Mouse (Mus musculus) kidney, embryonic 14.5 days (tissue): Measurements from ENCODE around the gene Lama2. TPM values are rescaled to one million over a fixed set of nuclear protein-coding genes. Genes with fewer than 3 reads are reported as not detected.
A peak's percentile ranks its signal among the peaks of the same experiment; 100 is the strongest.

Experiments
- ATAC-seq: fragments of 200-750 bp; cut with Nextera tagmentation; 2 replicates; pipeline ENCODE4 v1.8.0; 2017; ENCODE audit warnings: moderate number of reproducible peaks, mild to moderate bottlenecking, moderate TSS enrichment, moderate library complexity; ENCODE audit not compliant: low FRiP score, low TSS enrichment
- H3K27ac ChIP-seq: fragments of 300-500 bp; sonication (generic); 2 replicates; pipeline ENCODE4 v1.5.1; 2014; ENCODE audit warnings: low read depth, mild to moderate bottlenecking, low read length, moderate library complexity, mixed read lengths
- H3K27me3 ChIP-seq: fragments of 300-500 bp; sonication (generic); 2 replicates; pipeline ENCODE4 v1.6.1; 2014; ENCODE audit warnings: mild to moderate bottlenecking, low read length; ENCODE audit not compliant: control insufficient read depth, insufficient read depth
- H3K36me3 ChIP-seq: fragments of 300-500 bp; sonication (generic); 2 replicates; pipeline ENCODE4 v1.6.1; 2014; ENCODE audit warnings: low read length, mixed read lengths; ENCODE audit not compliant: control insufficient read depth, insufficient read depth
- H3K4me1 ChIP-seq: fragments of 300-500 bp; sonication (generic); 2 replicates; pipeline ENCODE4 v1.6.1; 2014; ENCODE audit warnings: low read length, mixed read lengths; ENCODE audit not compliant: control insufficient read depth, insufficient read depth
- H3K4me2 ChIP-seq: fragments of 300-500 bp; sonication (generic); replicated peaks from 2 replicates; pipeline ENCODE4 v1.6.1; 2014; ENCODE audit warnings: low read depth, mild to moderate bottlenecking, low read length
- H3K4me3 ChIP-seq: fragments of 300-500 bp; sonication (generic); 2 replicates; pipeline ENCODE4 v1.5.1; 2014; ENCODE audit warnings: mild to moderate bottlenecking, low read length
- H3K9ac ChIP-seq: fragments of 300-500 bp; sonication (generic); 2 replicates; pipeline ENCODE4 v1.6.1; 2014; ENCODE audit warnings: low read depth, mild to moderate bottlenecking, low read length, moderate library complexity
- H3K9me3 ChIP-seq: fragments of 300-500 bp; sonication (generic); 2 replicates; pipeline ENCODE4 v1.6.1; 2016; ENCODE audit warnings: low read length; ENCODE audit not compliant: control insufficient read depth
- WGBS: fragments of 180-500 bp; shearing (Covaris S2); extraction: QIAGEN DNeasy Blood & Tissue Kit; methylation state at CpG from one replicate; pipeline ENCODE4 v1.1.7; 2014; 5-methylcytosine and 5-hydroxymethylcytosine counted together
- polyA plus RNA-seq: library from polyadenylated mRNA; unstranded; fragments of >200 nt; fragmentation: Nextera tagmentation; extraction: Ambion mirVana; gene quantifications from 2 replicates; pipeline ENCODE4 v1.2.1, GENCODE M21; 2014

Gene Lama2
- polyA plus RNA-seq, 1 experiment from 2014 or later: 18.1 TPM

DNA sequence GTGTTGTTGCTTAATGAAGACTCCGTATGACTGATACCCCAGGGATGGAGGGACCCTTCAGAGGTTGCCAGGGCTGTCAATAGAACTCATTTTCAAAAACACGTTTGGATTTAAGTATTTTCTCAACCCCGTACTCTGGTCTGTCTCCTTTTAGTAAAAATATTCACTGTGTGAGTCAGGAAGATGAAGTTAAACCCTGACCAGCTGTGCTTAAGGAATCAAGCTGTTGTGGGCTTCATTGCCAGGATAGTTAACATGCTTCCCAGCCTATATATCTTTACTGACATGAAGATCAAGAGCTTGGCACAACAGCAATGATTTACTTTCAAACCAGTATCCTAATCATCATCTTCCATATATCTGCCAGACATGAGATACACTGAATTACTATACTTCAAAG, 314.3 kb downstream of the Lama2 start:
- ATAC-seq: no peak
- Histone ChIP-seq H3K9ac (no peak overlapping the region), H3K9me3 (no peaks in the 10 kb centered on the region), H3K4me3 (no peak overlapping the region), H3K4me1 (no peaks in the 10 kb centered on the region), H3K27me3 (no peaks in the 10 kb centered on the region), H3K27ac (no peak overlapping the region), H3K36me3 (no peaks in the 10 kb centered on the region), H3K4me2 (no peak overlapping the region)
- 49% methylated on average over 3 of the region's 3 CpGs for WGBS

DNA sequence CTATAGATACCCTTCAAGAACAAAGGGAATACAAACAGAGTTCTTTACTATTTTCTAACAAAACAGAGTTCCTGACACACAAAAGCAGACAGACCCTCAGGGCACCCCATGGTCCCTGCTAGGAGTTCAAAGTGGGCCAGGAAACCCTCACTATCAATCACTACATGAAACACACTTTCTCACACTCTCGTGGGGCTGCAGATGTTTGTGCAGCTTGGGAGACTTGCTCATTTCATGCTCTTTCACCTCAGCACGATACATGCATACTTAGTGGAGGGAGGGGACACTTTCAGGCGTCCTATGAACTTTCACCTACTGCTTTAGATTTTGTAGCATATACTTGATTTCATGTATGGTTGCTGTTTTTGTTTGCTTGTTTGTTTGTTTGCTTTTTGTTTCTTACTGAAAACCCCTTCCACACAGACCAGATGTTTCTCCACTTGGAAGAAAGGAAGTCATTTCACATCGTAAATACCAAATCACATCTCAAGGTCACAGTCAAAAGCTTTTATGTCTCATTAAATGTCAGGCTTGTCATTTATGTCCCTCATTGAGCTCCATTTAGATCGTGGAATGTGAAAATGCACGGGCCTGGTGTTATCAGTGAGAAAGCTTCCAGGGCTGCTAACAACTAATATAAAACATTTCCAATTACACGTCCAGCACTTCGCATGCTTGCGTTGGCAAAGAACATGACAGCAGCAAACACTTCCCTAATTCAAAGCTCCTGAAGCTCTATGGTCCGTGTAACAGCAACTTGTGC, 334.3 kb downstream of the Lama2 start:
- no peaks in the 10 kb centered on the region for H3K36me3 ChIP-seq
- ATAC-seq: peak; percentile 66; the same call in 1 of the 2 replicates
- H3K27ac ChIP-seq: no peak overlapping the region; the same call in 1 of the 2 replicates

DNA sequence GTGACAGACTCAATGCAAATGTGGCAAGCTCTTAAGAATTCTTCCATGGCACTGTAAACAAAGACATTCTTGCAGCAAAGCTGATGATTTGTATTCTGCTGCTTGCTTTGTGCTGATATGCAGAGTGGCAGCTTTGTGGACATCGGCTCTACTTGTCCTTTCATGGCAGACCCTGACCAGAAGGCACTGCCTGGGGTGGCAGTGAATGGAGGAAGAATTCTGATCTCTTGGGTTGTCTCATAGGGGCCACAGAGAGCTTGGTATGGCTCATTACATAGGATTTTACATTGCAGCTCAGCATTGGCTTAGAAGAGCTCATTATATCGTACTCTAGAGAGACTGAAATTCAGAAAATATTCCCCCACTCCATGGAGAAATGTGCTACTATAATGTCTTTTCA, 352.1 kb downstream of the Lama2 start:
- no peak for ATAC-seq
- H3K36me3 ChIP-seq: no peaks in the 10 kb centered on the region
- no peak overlapping the region for H3K27ac ChIP-seq
- no peak overlapping the region for H3K9ac ChIP-seq
- H3K4me3 ChIP-seq: no peak overlapping the region
- no peaks in the 10 kb centered on the region for H3K27me3 ChIP-seq
- 88% methylated on average over 2 of the region's 2 CpGs for WGBS
- no peaks in the 10 kb centered on the region for H3K4me1 ChIP-seq
- H3K9me3 ChIP-seq: no peaks in the 10 kb centered on the region
- no peak overlapping the region for H3K4me2 ChIP-seq

More for the DNA sequence above, 334.3 kb downstream of the Lama2 start:
- H3K9me3 ChIP-seq: no peaks in the 10 kb centered on the region
- H3K4me3 ChIP-seq: no peak overlapping the region
- no peak overlapping the region for H3K9ac ChIP-seq
- H3K4me1 ChIP-seq: 0 out of 2 replicates have a peak, but pooled peaks cover 4% of the 10 kb centered on the region
- H3K27me3 ChIP-seq: no peaks in the 10 kb centered on the region
- H3K4me2 ChIP-seq: no peak overlapping the region
- 27% methylated on average over 10 of the region's 10 CpGs for WGBS

DNA sequence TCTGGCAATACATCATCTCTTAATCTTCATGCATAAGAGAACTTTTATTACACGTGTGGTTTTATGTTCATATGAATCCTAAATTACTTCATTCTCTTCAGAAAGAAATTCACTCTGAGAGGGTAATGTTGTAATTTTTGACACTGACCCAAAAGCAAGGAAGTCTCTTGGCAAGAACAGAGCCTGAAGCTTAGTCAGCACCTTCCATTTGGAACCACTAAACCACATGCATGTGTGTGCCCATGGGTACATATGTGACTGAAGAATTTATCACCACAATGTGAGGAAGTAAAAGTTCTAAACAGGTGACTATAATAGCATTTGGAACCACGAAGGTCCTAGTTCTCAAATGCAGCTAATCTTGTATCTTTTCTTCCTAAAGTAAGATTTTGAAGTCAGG, 353.7 kb downstream of the Lama2 start:
- Histone ChIP-seq H3K36me3 (no peaks in the 10 kb centered on the region), H3K4me1 (no peaks in the 10 kb centered on the region), H3K4me2 (no peak overlapping the region), H3K27ac (no peak overlapping the region), H3K9ac (no peak overlapping the region), H3K4me3 (no peak overlapping the region), H3K9me3 (no peaks in the 10 kb centered on the region), H3K27me3 (no peaks in the 10 kb centered on the region)
- WGBS: 63% methylated on average over 2 of the region's 2 CpGs
- no peak for ATAC-seq

DNA sequence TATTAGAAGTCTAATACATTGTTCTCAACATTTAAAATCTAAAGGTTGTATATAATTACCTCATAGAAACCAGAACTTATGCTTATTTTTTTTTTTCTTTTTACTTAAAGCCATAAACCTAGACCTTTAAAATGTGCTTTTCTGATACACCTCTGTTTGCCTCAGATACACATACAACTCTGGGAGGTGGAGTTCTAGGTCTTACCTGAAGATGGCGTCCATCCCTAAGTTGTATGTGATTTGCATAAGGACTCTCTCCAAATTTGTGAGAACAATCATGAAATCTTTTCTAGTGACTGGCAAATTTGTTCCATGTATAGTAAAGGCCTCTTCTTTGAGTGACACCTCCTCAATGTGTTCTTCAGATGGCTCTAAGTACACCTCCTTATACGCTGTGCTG, 354.8 kb downstream of the Lama2 start:
- Histone ChIP-seq H3K4me2 (no peak overlapping the region), H3K27ac (no peak overlapping the region), H3K4me3 (no peak overlapping the region), H3K9me3 (no peaks in the 10 kb centered on the region), H3K36me3 (no peaks in the 10 kb centered on the region), H3K4me1 (no peaks in the 10 kb centered on the region), H3K27me3 (no peaks in the 10 kb centered on the region), H3K9ac (no peak overlapping the region)
- WGBS: 58% methylated on average over 2 of the region's 2 CpGs
- ATAC-seq: no peak

DNA sequence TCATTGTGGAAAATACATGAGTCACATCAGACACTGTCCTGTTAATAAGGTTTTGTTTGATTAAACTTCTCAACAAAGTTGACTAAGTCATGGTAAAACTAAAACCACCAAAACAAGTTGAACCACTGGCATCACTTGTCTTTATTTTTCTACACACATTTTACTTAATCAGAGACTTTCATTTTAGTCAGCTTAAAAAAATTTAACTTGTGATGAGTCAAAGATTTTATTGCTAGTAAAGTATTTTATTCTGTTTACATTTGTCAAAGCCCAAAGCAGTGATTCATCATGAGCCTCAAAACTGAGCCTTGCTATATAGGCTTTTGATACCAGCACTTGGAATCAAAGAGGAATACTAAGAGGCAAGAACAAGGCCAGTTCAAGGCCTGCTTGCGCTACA, 369.8 kb downstream of the Lama2 start:
- Histone ChIP-seq H3K27ac (no peak overlapping the region), H3K36me3 (no peaks in the 10 kb centered on the region), H3K27me3 (no peaks in the 10 kb centered on the region), H3K4me3 (no peak overlapping the region), H3K9me3 (no peaks in the 10 kb centered on the region), H3K9ac (no peak overlapping the region), H3K4me2 (no peak overlapping the region), H3K4me1 (no peaks in the 10 kb centered on the region)
- ATAC-seq: no peak
- 94% methylated on average over 1 of the region's 1 CpGs for WGBS

DNA sequence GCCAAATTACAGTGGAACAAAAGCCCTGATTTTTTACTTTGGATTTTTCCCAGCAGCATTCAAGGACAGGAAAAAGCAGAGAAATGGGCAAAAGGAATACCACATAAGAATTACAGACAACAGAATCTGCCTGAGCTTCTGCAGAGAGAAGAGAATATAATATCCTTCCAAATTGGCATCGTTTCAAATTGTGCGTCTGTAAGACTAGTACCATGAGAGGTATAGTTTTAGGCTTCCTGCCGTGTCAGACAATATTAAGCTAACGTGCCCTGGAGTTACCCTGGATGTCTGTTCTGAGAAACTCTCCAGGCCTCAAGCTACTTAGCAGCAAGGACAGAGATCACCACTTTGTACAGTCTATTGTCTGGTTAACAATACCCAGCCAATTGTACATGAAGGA, 384.8 kb downstream of the Lama2 start:
- no peaks in the 10 kb centered on the region for H3K9me3 ChIP-seq
- H3K4me3 ChIP-seq: no peak overlapping the region
- no peak for ATAC-seq
- no peaks in the 10 kb centered on the region for H3K36me3 ChIP-seq
- H3K27ac ChIP-seq: no peak overlapping the region
- H3K9ac ChIP-seq: no peak overlapping the region
- H3K4me1 ChIP-seq: no peaks in the 10 kb centered on the region
- 61% methylated on average over 4 of the region's 4 CpGs for WGBS
- H3K27me3 ChIP-seq: no peaks in the 10 kb centered on the region
- no peak overlapping the region for H3K4me2 ChIP-seq

DNA sequence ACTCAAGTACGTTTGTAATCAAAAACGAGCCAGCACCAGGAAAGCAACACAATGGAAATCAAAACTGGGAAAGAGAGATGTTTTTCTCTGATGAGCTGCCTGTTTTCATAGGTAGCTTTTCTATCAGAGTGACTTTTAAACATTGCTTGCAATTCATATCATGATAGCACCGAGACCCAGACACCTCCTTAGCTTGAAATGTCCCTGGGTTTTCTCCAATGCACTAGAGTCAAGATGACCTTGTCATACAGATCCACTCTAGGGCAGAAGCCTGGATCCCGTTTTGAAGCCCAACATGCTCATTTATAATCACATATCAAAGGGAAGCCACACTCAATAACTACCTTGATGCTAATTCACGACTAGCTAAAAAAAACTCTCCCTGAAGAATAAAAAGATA, 386.0 kb downstream of the Lama2 start:
- ATAC-seq: no peak
- Histone ChIP-seq H3K36me3 (no peaks in the 10 kb centered on the region), H3K9ac (no peak overlapping the region), H3K4me3 (no peak overlapping the region), H3K4me1 (no peaks in the 10 kb centered on the region), H3K4me2 (no peak overlapping the region), H3K9me3 (no peaks in the 10 kb centered on the region), H3K27ac (no peak overlapping the region), H3K27me3 (no peaks in the 10 kb centered on the region)
- 85% methylated on average over 5 of the region's 5 CpGs for WGBS

DNA sequence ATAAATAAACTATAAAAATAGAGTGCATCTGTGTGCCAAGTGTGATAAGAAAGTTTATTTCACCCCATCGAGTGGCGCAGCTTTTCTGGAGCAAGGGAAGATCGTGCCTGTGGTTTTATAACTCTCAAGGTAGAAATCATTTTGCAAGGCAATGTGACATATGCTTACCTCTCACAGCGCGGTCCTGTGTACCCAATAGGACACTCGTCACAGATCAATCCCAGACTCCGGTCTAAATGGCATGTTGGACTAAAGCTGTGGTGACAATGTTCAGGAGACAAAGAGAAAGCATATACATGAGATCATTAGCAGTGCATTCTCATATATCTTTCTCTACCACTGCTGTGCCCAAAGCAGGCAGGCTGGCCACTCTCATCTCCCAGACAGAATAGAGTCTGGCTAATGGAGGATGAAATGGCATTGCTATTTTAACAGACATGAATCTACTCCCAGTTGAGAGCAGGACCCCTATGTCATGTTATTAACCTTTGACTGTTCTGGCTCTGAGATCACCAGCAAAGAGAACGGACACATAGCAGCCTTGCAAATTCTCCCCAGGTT, 395.7 kb downstream of the Lama2 start:
- ATAC-seq: no peak
- 45% methylated on average over 8 of the region's 8 CpGs for WGBS
- Histone ChIP-seq H3K4me1 (peaks cover 6% of the 10 kb centered on the region; the same call in 1 of the 2 replicates), H3K4me3 (no peak overlapping the region), H3K9me3 (no peaks in the 10 kb centered on the region), H3K36me3 (no peaks in the 10 kb centered on the region), H3K27ac (no peak overlapping the region), H3K9ac (no peak overlapping the region), H3K27me3 (no peaks in the 10 kb centered on the region), H3K4me2 (no peak overlapping the region)
